Mouse (Mus musculus): ENCODE results near the gene Pbx2. TPM values are rescaled to one million over a fixed set of nuclear protein-coding genes. Genes with fewer than 3 reads are reported as not detected.

Gene Pbx2
- polyA plus RNA-seq, 1 experiment from 2014 or later, result 13.2 TPM

DNA sequence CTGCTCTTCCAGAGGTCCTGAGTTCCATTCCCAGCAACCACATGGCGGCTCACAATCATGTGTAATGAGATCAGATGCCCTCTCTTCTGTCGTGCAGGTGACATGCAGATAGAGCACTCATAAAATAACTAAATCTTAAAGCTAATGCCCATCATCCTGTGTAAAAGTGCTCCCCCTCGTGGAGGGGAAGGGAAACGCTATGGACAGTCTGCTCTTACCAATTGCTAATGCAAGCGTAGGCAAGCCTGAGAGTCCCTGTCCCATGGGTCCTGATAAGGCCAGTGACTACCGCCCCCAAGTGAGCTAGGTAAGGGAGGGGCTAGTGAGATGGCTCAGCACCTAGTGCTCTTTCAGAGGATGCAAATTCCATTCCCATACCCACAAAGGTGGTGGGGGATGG lies 27.9 kb downstream of the Pbx2 start:
- Histone ChIP-seq H3K27ac (ENCODE audit: poor library complexity, severe bottlenecking) (no peak overlapping the region), H3K4me3 (no peak overlapping the region), H3K36me3 (peaks cover 72% of the 10 kb centered on the region), H3K9me3 (replicated peaks) (no peaks in the 10 kb centered on the region), H3K4me2 (no peak overlapping the region), H3K27me3 (replicated peaks) (no peaks in the 10 kb centered on the region), H3K9ac (no peak overlapping the region), H3K4me1 (replicated peaks) (no peaks in the 10 kb centered on the region)
- 17% methylated on average over 6 of the region's 6 CpGs for WGBS
- no peak; the same call in 1 of the 2 replicates for ATAC-seq (ENCODE audit: insufficient number of reproducible peaks, low FRiP score)

GRCm38 (mm10) chr17:34621006-34621405 lies 29.9 kb downstream of the Pbx2 start:
- 88% methylated on average over 8 of the region's 8 CpGs for WGBS
- H3K27me3 ChIP-seq (replicated peaks), result no peaks in the 10 kb centered on the region
- no peak overlapping the region for H3K27ac ChIP-seq (ENCODE audit: poor library complexity, severe bottlenecking)
- H3K9ac ChIP-seq, result no peak overlapping the region
- H3K9me3 ChIP-seq (replicated peaks), result no peaks in the 10 kb centered on the region
- H3K4me1 ChIP-seq (replicated peaks), result peaks cover 6% of the 10 kb centered on the region
- no peak overlapping the region for H3K4me3 ChIP-seq
- H3K4me2 ChIP-seq, result no peak overlapping the region
- H3K36me3 ChIP-seq, result peaks cover 64% of the 10 kb centered on the region
- ATAC-seq (ENCODE audit: insufficient number of reproducible peaks, low FRiP score), result no peak

- Histone ChIP-seq H3K4me2 (no peak overlapping the region), H3K27me3 (replicated peaks) (no peaks in the 10 kb centered on the region), H3K9ac (no peak overlapping the region), H3K4me3 (no peak overlapping the region), H3K36me3 (peaks cover 49% of the 10 kb centered on the region), H3K4me1 (replicated peaks) (peaks cover 18% of the 10 kb centered on the region), H3K9me3 (replicated peaks) (no peaks in the 10 kb centered on the region), H3K27ac (ENCODE audit: poor library complexity, severe bottlenecking) (no peak overlapping the region)
- WGBS, result 86% methylated on average over 9 of the region's 9 CpGs
- ATAC-seq (ENCODE audit: insufficient number of reproducible peaks, low FRiP score), result no peak
These were observed 32.1 kb downstream of the Pbx2 start for GRCm38 (mm10) chr17:34623161-34623560.

- Histone ChIP-seq H3K4me3 (no peak overlapping the region), H3K4me2 (no peak overlapping the region), H3K9ac (no peak overlapping the region), H3K27ac (ENCODE audit: poor library complexity, severe bottlenecking) (no peak overlapping the region), H3K4me1 (replicated peaks) (peaks cover 33% of the 10 kb centered on the region), H3K27me3 (replicated peaks) (peaks cover 13% of the 10 kb centered on the region), H3K9me3 (replicated peaks) (no peaks in the 10 kb centered on the region), H3K36me3 (peaks cover 41% of the 10 kb centered on the region)
- WGBS, result 99% methylated on average over 3 of the region's 3 CpGs
- no peak for ATAC-seq (ENCODE audit: insufficient number of reproducible peaks, low FRiP score)
These were observed 33.9 kb downstream of the Pbx2 start for GRCm38 (mm10) chr17:34624981-34625380.

DNA sequence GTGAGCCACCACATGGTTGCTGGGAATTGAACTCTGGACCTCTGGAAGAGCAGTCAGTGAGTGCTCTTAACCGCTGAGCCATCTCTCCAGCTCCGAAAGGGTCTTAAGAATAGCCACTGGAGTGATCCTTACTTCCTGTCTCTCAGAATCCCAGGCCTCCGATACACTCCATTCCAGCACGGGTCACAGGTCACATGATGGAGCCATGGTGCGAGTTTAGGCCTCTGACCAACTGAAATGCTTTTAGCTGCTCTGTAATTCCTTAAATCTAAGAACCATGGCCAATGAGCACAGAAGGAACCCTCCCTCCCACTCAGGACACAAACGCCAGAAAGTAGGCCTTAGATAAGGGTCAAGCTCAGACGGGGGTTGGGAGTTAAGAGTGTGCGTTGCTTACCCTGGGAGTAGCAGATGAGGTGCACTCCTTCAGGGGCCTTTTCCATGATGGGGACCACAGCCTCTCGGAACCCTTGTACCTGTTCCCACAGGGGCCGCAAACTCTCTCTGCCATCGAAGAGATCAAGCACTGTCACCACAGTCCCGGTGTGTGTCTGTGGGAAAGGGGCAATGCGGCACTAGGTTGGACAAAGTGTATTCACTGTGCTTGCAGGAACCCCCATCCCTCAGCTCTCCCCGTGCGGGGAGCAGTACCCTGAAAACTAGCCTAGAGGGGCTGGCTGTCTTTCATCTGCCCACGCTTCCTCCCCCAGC lies 35.2 kb downstream of the Pbx2 start:
- H3K27ac ChIP-seq (ENCODE audit: poor library complexity, severe bottlenecking), result no peak overlapping the region
- no peak for ATAC-seq (ENCODE audit: insufficient number of reproducible peaks, low FRiP score)
- H3K9me3 ChIP-seq (replicated peaks), result no peaks in the 10 kb centered on the region
- H3K4me2 ChIP-seq, result peak overlapping the region; percentile 95
- peak overlapping the region; percentile 88 for H3K4me3 ChIP-seq
- peaks cover 36% of the 10 kb centered on the region for H3K36me3 ChIP-seq
- WGBS, result 47% methylated on average over 16 of the region's 16 CpGs
- peaks cover 41% of the 10 kb centered on the region for H3K4me1 ChIP-seq (replicated peaks)
- peak overlapping the region; percentile 86 for H3K9ac ChIP-seq
- peaks cover 26% of the 10 kb centered on the region for H3K27me3 ChIP-seq (replicated peaks)

- peaks cover 30% of the 10 kb centered on the region for H3K36me3 ChIP-seq
- WGBS, result under 1% methylated on average over 18 of the region's 18 CpGs
These were observed 35.7 kb downstream of the Pbx2 start for GRCm38 (mm10) chr17:34626773-34627092.

GRCm38 (mm10) chr17:34627093-34627942 lies 36.3 kb downstream of the Pbx2 start:
- Histone ChIP-seq H3K9ac (peak overlapping the region; percentile 86), H3K27me3 (replicated peaks) (peaks cover 37% of the 10 kb centered on the region), H3K9me3 (replicated peaks) (no peaks in the 10 kb centered on the region), H3K36me3 (peaks cover 26% of the 10 kb centered on the region), H3K27ac (ENCODE audit: poor library complexity, severe bottlenecking) (peak overlapping the region; percentile 97), H3K4me1 (replicated peaks) (peaks cover 49% of the 10 kb centered on the region), H3K4me2 (peak overlapping the region; percentile 95), H3K4me3 (peak overlapping the region; percentile 88)
- ATAC-seq (ENCODE audit: insufficient number of reproducible peaks, low FRiP score), result peak; percentile 84
- WGBS, result 0% methylated on average over 40 of the region's 45 CpGs

More at GRCm38 (mm10) chr17:34626773-34627092, 35.7 kb downstream of the Pbx2 start:
- peak; percentile 34; the same call in 1 of the 2 replicates for ATAC-seq (ENCODE audit: insufficient number of reproducible peaks, low FRiP score)
- Histone ChIP-seq H3K4me2 (peak overlapping the region; percentile 95), H3K27ac (ENCODE audit: poor library complexity, severe bottlenecking) (peak overlapping the region; percentile 97; the same call in 1 of the 2 replicates), H3K9me3 (replicated peaks) (no peaks in the 10 kb centered on the region), H3K27me3 (replicated peaks) (peaks cover 31% of the 10 kb centered on the region), H3K9ac (peak overlapping the region; percentile 86), H3K4me3 (peak overlapping the region; percentile 88), H3K4me1 (replicated peaks) (peaks cover 45% of the 10 kb centered on the region)

DNA sequence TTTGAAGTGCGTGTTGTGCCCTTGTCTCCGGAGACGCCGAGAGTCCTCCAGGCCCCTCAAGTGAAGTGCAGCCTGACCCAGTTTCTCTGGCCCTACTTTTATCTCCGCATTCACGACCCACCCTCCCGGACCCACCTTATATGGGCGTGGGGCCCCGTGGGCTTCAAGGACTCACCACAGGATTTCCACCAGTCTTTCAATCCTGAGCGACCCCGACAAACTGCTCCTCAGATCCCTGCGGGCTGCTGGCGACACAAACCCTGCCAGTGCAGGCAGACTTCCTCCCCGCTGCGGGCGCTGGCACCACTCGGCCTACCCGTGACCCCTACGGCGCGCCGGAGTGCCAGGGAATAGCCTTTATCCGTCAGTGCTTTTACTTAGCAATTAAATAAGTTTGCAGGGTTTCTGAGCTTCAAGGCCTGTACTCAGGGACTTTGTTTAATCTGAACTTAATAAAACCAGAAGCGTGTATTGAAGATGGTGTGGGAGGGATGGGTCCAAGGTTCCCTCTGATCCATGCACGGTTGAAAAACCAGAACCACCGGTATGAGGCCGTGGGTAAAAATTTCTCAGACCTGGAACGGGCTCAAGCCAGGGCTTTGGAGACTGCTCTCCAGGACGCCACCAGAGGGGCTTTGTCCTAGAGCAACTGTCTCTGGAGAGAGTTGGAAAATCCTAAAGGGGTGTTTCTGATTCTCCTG lies 37.0 kb downstream of the Pbx2 start, which contains the start of gene Ppt2:
Gene Ppt2, minus strand, starts transcription at position 568 of the 701 bp plus-strand sequence.
- peak within 1 kb of the TSS; percentile 86 for H3K9ac ChIP-seq
- H3K36me3 ChIP-seq, result peaks cover 19% of the 10 kb centered on the region
- H3K9me3 ChIP-seq (replicated peaks), result no peaks in the 10 kb centered on the region
- H3K27ac ChIP-seq (ENCODE audit: poor library complexity, severe bottlenecking), result peak within 1 kb of the TSS; percentile 97
- peak; percentile 0; the same call in 1 of the 2 replicates for ATAC-seq (ENCODE audit: insufficient number of reproducible peaks, low FRiP score)
- 3% methylated on average over 29 of the region's 29 CpGs for WGBS
- peaks cover 44% of the 10 kb centered on the region for H3K27me3 ChIP-seq (replicated peaks)
- peak within 1 kb of the TSS; percentile 95 for H3K4me2 ChIP-seq
- peaks cover 49% of the 10 kb centered on the region for H3K4me1 ChIP-seq (replicated peaks)
- H3K4me3 ChIP-seq, result peak within 1 kb of the TSS; percentile 88

- 0 out of 2 replicates have a peak overlapping the region, but pooled peaks have one; percentile 97 for H3K27ac ChIP-seq (ENCODE audit: poor library complexity, severe bottlenecking)
- peaks cover 49% of the 10 kb centered on the region for H3K27me3 ChIP-seq (replicated peaks)
- peaks cover 49% of the 10 kb centered on the region for H3K4me1 ChIP-seq (replicated peaks)
- WGBS, result 43% methylated on average over 5 of the region's 5 CpGs
- H3K9me3 ChIP-seq (replicated peaks), result no peaks in the 10 kb centered on the region
- peak overlapping the region; percentile 95 for H3K4me2 ChIP-seq
- peak overlapping the region; percentile 88 for H3K4me3 ChIP-seq
- ATAC-seq (ENCODE audit: insufficient number of reproducible peaks, low FRiP score), result no peak
- H3K9ac ChIP-seq, result peak overlapping the region; percentile 86
- H3K36me3 ChIP-seq, result peaks cover 14% of the 10 kb centered on the region
These were observed 37.5 kb downstream of the Pbx2 start for GRCm38 (mm10) chr17:34628644-34628967.

GRCm38 (mm10) chr17:34629221-34629751 lies 38.2 kb downstream of the Pbx2 start, which contains the start of gene Prrt1:
Gene Prrt1 (plus strand): TSS chr17:34629533.
- H3K4me1 ChIP-seq (replicated peaks), result peaks cover 49% of the 10 kb centered on the region
- WGBS, result 3% methylated on average over 16 of the region's 16 CpGs

More at GRCm38 (mm10) chr17:34629221-34629751, 38.2 kb downstream of the Pbx2 start, which contains the start of gene Prrt1:
- Histone ChIP-seq H3K4me2 (peak within 1 kb of the TSS; percentile 95), H3K36me3 (peaks cover 8% of the 10 kb centered on the region), H3K9ac (peak within 1 kb of the TSS; percentile 86), H3K27ac (ENCODE audit: poor library complexity, severe bottlenecking) (peak within 1 kb of the TSS; percentile 97), H3K4me3 (peak within 1 kb of the TSS; percentile 88), H3K27me3 (replicated peaks) (peaks cover 56% of the 10 kb centered on the region), H3K9me3 (replicated peaks) (no peaks in the 10 kb centered on the region)
- ATAC-seq (ENCODE audit: insufficient number of reproducible peaks, low FRiP score), result no peak

Data from heart, embryonic 12.5 days (tissue).